Mouse (Mus musculus): ENCODE results near the gene Wdr66. TPM values are rescaled to one million over a fixed set of nuclear protein-coding genes. Genes with fewer than 3 reads are reported as not detected.
A peak's percentile ranks its signal among the peaks of the same experiment; 100 is the strongest.

Wdr66 gene
- total and polyA plus RNA-seq, 3 experiments, result 0.21 to 0.34 (median 0.21) TPM

DNA sequence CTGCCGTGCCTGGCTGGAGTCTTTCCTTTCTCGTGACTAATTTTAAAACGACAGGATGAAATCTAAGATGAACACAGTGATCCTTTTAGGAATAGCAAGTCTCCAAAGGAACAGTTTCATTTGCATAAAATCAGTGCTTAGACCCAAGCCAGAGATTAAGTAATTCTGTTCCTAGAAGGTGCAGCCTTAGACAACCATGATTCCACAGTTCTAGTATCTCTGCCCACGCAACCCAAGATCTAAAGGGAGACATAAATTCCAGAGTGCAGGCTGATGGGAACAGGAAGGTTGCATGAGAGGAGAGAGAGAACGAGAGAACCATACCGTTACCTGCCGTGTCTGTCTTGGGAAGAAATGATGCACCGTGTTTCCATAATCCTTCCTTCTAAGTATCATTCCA lies 8.8 kb downstream of the Wdr66 start:
- DNase-seq (ENCODE audit: extremely low read depth), result no peak
- H3K4me1 ChIP-seq (ENCODE audit: control insufficient read depth in 1 of 2, insufficient read depth in 2 of 2), result peaks cover 5 to 14% of the 10 kb centered on the region in 2 experiments; a peak in 3 of 4 replicates
- dilution Hi-C loops (cut with MboI; ENCODE audit: extremely low pct_ligation_motif_present, extremely low pct_unique_long_range_greater_than_20kb, low sequenced_read_pairs) (no loop called here), in situ Hi-C loops (cut with MboI; ENCODE audit: low pct_ligation_motif_present, low pct_unique_long_range_greater_than_20kb, low sequenced_read_pairs) (no loop called here)
- H3K36me3 ChIP-seq (replicated peaks in 1 of 2; ENCODE audit: control insufficient read depth in 1 of 2, insufficient read depth in 1 of 2, low read length in 1 of 2), result no peaks in the 10 kb centered on the region
- H3K4me2 ChIP-seq (ENCODE audit: insufficient read depth, low read depth, poor library complexity, severe bottlenecking), result no peak overlapping the region
- no peak overlapping the region for H3K4me3 ChIP-seq (replicated peaks in 1 of 3; ENCODE audit: low read depth in 2 of 3, low read length in 2 of 3, poor library complexity in 1 of 3)
- no peaks in the 10 kb centered on the region for H3K27me3 ChIP-seq (replicated peaks)
- H3K9ac ChIP-seq (ENCODE audit: insufficient read depth, low read depth), result no peak overlapping the region
- TF ChIP-seq NRF1 (IDR thresholded peaks at IDR 0.05; ENCODE audit: low read depth, low read length) (no peak), IRF4 (IDR thresholded peaks at IDR 0.05; ENCODE audit: low read depth, low read length) (no peak), ZKSCAN1 (IDR thresholded peaks at IDR 0.05; ENCODE audit: borderline replicate concordance, low read depth, low read length) (no peak), SMC3 (IDR thresholded peaks at IDR 0.05; ENCODE audit: low read depth, low read length) (no peak), ETS1 (conservative IDR thresholded peaks at IDR 0.05; ENCODE audit: low read depth, low read length) (no peak), BHLHE40 (IDR thresholded peaks at IDR 0.05; ENCODE audit: low read depth, low read length) (no peak), CTCF (conservative IDR thresholded peaks at IDR 0.05 in 1 of 2, IDR thresholded peaks at IDR 0.05 in 1 of 2; ENCODE audit: low read depth in 2 of 2, low read length in 2 of 2) (no peak), PAX5 (IDR thresholded peaks at IDR 0.05; ENCODE audit: low read length) (no peak), MAFK (IDR thresholded peaks at IDR 0.05; ENCODE audit: insufficient replicate concordance, low read length) (no peak), USF1 (IDR thresholded peaks at IDR 0.05; ENCODE audit: low read depth, low read length) (no peak), KAT2A (IDR thresholded peaks at IDR 0.05; ENCODE audit: insufficient replicate concordance, low read length) (no peak), MAX (IDR thresholded peaks at IDR 0.05; ENCODE audit: low read length) (no peak), E2F4 (IDR thresholded peaks at IDR 0.05; ENCODE audit: insufficient replicate concordance, low read depth, low read length) (no peak), ZNF384 (IDR thresholded peaks at IDR 0.05; ENCODE audit: low read depth, low read length) (no peak), HCFC1 (IDR thresholded peaks at IDR 0.05; ENCODE audit: low read depth, low read length) (no peak), MEF2A (IDR thresholded peaks at IDR 0.05; ENCODE audit: borderline replicate concordance, low read depth, low read length) (no peak)
- H3K27ac ChIP-seq (ENCODE audit: insufficient read depth, low read depth), result no peak overlapping the region
- H3K79me2 ChIP-seq (replicated peaks; ENCODE audit: control insufficient read depth, extremely low read depth, insufficient read depth, poor library complexity, severe bottlenecking), result no peaks in the 10 kb centered on the region
- no peaks in the 10 kb centered on the region for H3K9me3 ChIP-seq (replicated peaks; ENCODE audit: low read length)

DNA sequence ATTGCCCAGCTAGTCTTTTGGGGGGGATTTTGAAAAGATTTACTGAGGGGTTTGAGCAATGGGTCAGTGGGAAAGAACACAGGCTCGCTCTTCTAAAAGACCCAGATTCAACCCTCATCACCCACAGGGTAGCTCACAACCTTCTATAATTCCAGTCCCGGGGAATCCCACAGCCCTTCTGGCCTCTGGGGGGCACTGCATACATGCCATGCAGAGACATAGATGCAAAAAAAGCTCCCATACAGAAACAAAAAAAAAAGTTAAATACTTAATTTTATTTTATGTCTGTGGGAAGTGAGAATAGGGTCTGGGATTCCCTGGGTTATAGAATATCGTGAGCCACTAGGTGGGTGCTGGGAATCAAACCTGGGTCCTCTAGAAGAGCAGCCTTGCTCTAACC lies 15.0 kb downstream of the Wdr66 start:
- no peak for DNase-seq (ENCODE audit: extremely low read depth)
- dilution Hi-C loops (cut with MboI; ENCODE audit: extremely low pct_ligation_motif_present, extremely low pct_unique_long_range_greater_than_20kb, low sequenced_read_pairs), result no loop called here
- Histone ChIP-seq H3K4me2 (ENCODE audit: insufficient read depth, low read depth, poor library complexity, severe bottlenecking) (no peak overlapping the region), H3K4me1 (ENCODE audit: control insufficient read depth in 1 of 2, insufficient read depth in 2 of 2) (no peaks in the 10 kb centered on the region), H3K27me3 (replicated peaks) (no peaks in the 10 kb centered on the region), H3K9ac (ENCODE audit: insufficient read depth, low read depth) (no peak overlapping the region), H3K9me3 (replicated peaks; ENCODE audit: low read length) (no peaks in the 10 kb centered on the region), H3K79me2 (replicated peaks; ENCODE audit: control insufficient read depth, extremely low read depth, insufficient read depth, poor library complexity, severe bottlenecking) (no peaks in the 10 kb centered on the region), H3K27ac (ENCODE audit: insufficient read depth, low read depth) (no peak overlapping the region), H3K4me3 (replicated peaks in 1 of 3; ENCODE audit: low read depth in 2 of 3, low read length in 2 of 3, poor library complexity in 1 of 3) (no peak overlapping the region), H3K36me3 (replicated peaks in 1 of 2; ENCODE audit: control insufficient read depth in 1 of 2, insufficient read depth in 1 of 2, low read length in 1 of 2) (no peaks in the 10 kb centered on the region)
- TF ChIP-seq JUN (IDR thresholded peaks at IDR 0.05; ENCODE audit: insufficient read depth, low read depth, low read length) (no peak), SMC3 (IDR thresholded peaks at IDR 0.05; ENCODE audit: low read depth, low read length) (peak; percentile 19; the same call in 1 of the 2 replicates), ZNF384 (IDR thresholded peaks at IDR 0.05; ENCODE audit: low read depth, low read length) (peak; percentile 78), RAD21 (IDR thresholded peaks at IDR 0.05; ENCODE audit: low read depth, low read length) (peak; percentile 43), CTCF (conservative IDR thresholded peaks at IDR 0.05 in 1 of 2, IDR thresholded peaks at IDR 0.05 in 1 of 2; ENCODE audit: low read depth in 2 of 2, low read length in 2 of 2) (peak in 1 of 2 experiments; percentile 51; a peak in 2 of 4 replicates)
- in situ Hi-C loops (cut with MboI; ENCODE audit: low pct_ligation_motif_present, low pct_unique_long_range_greater_than_20kb, low sequenced_read_pairs), result no loop called here

Measured in CH12.LX (cell line).